Mouse (Mus musculus) adrenal gland, adult 18-20 months (tissue): Measurements from ENCODE around the gene Depdc7. TPM values are rescaled to one million over a fixed set of nuclear protein-coding genes. Genes with fewer than 3 reads are reported as not detected.

Experiments used
- DNase-seq, 2 experiments: peaks; one replicate each; pipeline ENCODE4 v3.0.0; 2021 to 2022; ENCODE audit warnings: low spot score in 2 of 2
- total RNA-seq, 2 experiments: library from RNA; stranded (reverse); gene quantifications; 1 replicate in 1 of 2; 2 replicates in 1 of 2; pipeline ENCODE4 v1.2.3; 2021

Depdc7 gene
- total RNA-seq, 2 experiments from 2014 or later, result 0.66 to 1.2 TPM

GRCm38 (mm10) chr2:104717231-104717735 is 25.4 kb downstream of the Depdc7 start:
- DNase-seq, result no peak

GRCm38 (mm10) chr2:104716279-104716678 is 26.4 kb downstream of the Depdc7 start, which contains the start of gene Pin1rt1:
TSS of gene Pin1rt1 (minus strand) at chr2:104716379.
- DNase-seq, result no peak

- DNase-seq, result no peak
Measured at GRCm38 (mm10) chr2:104714254-104714691, 28.4 kb downstream of the Depdc7 start.

GRCm38 (mm10) chr2:104712486-104712809 is 30.2 kb downstream of the Depdc7 start:
- DNase-seq, result no peak

GRCm38 (mm10) chr2:104711585-104712485 is 30.8 kb downstream of the Depdc7 start, which contains the start of gene Tcp11l1:
TSS of gene Tcp11l1 (minus strand) at chr2:104712169.
- DNase-seq, result peak; percentile 69 to 74

GRCm38 (mm10) chr2:104710670-104711370 is 31.9 kb downstream of the Depdc7 start:
- no peak for DNase-seq

- no peak for DNase-seq
Measured at GRCm38 (mm10) chr2:104709786-104710337, 32.8 kb downstream of the Depdc7 start.

- DNase-seq, result no peak
Measured at GRCm38 (mm10) chr2:104704355-104704754, 38.3 kb downstream of the Depdc7 start.

GRCm38 (mm10) chr2:104703158-104703557 is 39.5 kb downstream of the Depdc7 start:
- DNase-seq, result no peak

GRCm38 (mm10) chr2:104699659-104700058 is 43.0 kb downstream of the Depdc7 start:
- no peak for DNase-seq

GRCm38 (mm10) chr2:104692551-104692950 is 50.1 kb downstream of the Depdc7 start:
- DNase-seq, result peak; percentile 15 to 16

- DNase-seq, result no peak
Measured at GRCm38 (mm10) chr2:104690720-104691119, 52.0 kb downstream of the Depdc7 start.

- no peak for DNase-seq
Measured at GRCm38 (mm10) chr2:104688724-104689123, 54.0 kb downstream of the Depdc7 start.

GRCm38 (mm10) chr2:104688321-104688720 is 54.4 kb downstream of the Depdc7 start:
- no peak for DNase-seq

- no peak for DNase-seq
Measured at GRCm38 (mm10) chr2:104687261-104687660, 55.4 kb downstream of the Depdc7 start.

GRCm38 (mm10) chr2:104685418-104685817 is 57.3 kb downstream of the Depdc7 start:
- peak; percentile 77 to 78 for DNase-seq

GRCm38 (mm10) chr2:104684771-104685170 is 57.9 kb downstream of the Depdc7 start:
- DNase-seq, result no peak

GRCm38 (mm10) chr2:104677326-104677725 is 65.4 kb downstream of the Depdc7 start:
- DNase-seq, result no peak
